Mouse (Mus musculus): ENCODE measurements around the gene Tfap2a.

DNA sequence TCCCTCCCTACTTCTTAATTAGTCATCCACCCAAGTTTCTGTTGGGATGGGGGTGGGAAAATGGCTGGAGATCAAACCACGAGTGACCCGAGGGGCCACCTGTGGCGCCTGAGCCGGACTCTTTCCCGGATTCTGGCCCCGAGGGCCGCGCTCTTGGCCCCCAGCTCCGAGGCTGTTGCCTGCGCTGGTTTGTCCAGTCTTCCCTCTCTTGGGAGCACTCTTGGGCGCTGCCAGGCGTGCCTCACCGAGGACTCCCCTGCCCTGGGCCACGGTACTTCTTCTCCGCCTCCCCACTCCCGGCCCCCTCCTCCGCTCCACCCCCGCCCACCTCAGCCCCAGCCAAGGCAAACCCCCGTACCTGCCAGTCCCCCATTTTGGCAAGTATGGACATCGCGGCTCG is 415 bp downstream of the Tfap2a start:
- TF ChIP-seq CTCF (IDR thresholded peaks at IDR 0.05; ENCODE audit: low read depth): no peak
- no peak for TF ChIP-seq EP300 (IDR thresholded peaks at IDR 0.05; ENCODE audit: low read depth)

All from liver, postnatal 0 days (tissue).